Mouse (Mus musculus): ENCODE measurements around the gene Ugt1a1. TPM values are rescaled to one million over a fixed set of nuclear protein-coding genes. Genes with fewer than 3 reads are reported as not detected.
A peak's percentile ranks its signal among the peaks of the same experiment; 100 is the strongest.

Gene Ugt1a1
- polyA plus RNA-seq, 1 experiment from 2014 or later = not detected

GRCm38 (mm10) chr1:88264869-88265240, 53.1 kb downstream of the Ugt1a1 start:
- H3K4me3 ChIP-seq (replicated peaks) = no peak overlapping the region
- no peak overlapping the region for H3K4me2 ChIP-seq
- no peak for ATAC-seq (ENCODE audit: low FRiP score)
- no peak overlapping the region for H3K9ac ChIP-seq
- H3K4me1 ChIP-seq = no peaks in the 10 kb centered on the region
- no peak overlapping the region for H3K27ac ChIP-seq
- 77% methylated on average over 4 of the region's 4 CpGs for WGBS
- H3K27me3 ChIP-seq = no peaks in the 10 kb centered on the region
- peaks cover 100% of the 10 kb centered on the region for H3K36me3 ChIP-seq (replicated peaks)
- peaks cover 15% of the 10 kb centered on the region; the same call in 1 of the 2 replicates for H3K9me3 ChIP-seq

GRCm38 (mm10) chr1:88266123-88266522, 54.4 kb downstream of the Ugt1a1 start:
- Histone ChIP-seq H3K9ac (no peak overlapping the region), H3K4me3 (replicated peaks) (no peak overlapping the region), H3K27ac (no peak overlapping the region), H3K9me3 (0 out of 2 replicates have a peak, but pooled peaks cover 10% of the 10 kb centered on the region), H3K4me1 (no peaks in the 10 kb centered on the region), H3K4me2 (no peak overlapping the region), H3K36me3 (replicated peaks) (peaks cover 91% of the 10 kb centered on the region), H3K27me3 (no peaks in the 10 kb centered on the region)
- ATAC-seq (ENCODE audit: low FRiP score) = no peak
- 89% methylated on average over 13 of the region's 13 CpGs for WGBS

DNA sequence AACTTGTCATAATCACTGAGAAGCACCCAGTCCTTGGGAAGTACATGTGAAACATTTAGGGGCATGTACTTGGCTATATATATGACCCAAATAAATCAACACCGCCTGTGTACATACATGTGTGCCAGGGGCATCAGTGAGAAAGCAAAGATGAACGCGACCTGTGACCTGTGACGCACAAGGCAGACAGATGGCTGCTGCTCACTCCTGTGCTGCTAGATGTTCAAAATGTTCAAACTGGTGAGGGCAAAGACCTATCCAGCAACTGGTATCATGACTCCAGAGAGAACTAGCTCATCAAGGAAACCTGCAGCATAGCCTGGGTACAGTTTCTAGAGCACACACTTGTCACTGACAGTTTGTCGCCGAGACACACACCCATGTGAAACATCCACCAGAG, 55.7 kb downstream of the Ugt1a1 start:
- WGBS = 94% methylated on average over 6 of the region's 6 CpGs
- H3K4me3 ChIP-seq (replicated peaks) = no peak overlapping the region
- no peaks in the 10 kb centered on the region for H3K4me1 ChIP-seq
- 0 out of 2 replicates have a peak, but pooled peaks cover 5% of the 10 kb centered on the region for H3K9me3 ChIP-seq
- H3K36me3 ChIP-seq (replicated peaks) = peaks cover 91% of the 10 kb centered on the region
- no peak overlapping the region for H3K4me2 ChIP-seq
- H3K27ac ChIP-seq = no peak overlapping the region
- ATAC-seq (ENCODE audit: low FRiP score) = peak; percentile 18; the same call in 1 of the 2 replicates
- no peaks in the 10 kb centered on the region for H3K27me3 ChIP-seq
- no peak overlapping the region for H3K9ac ChIP-seq

GRCm38 (mm10) chr1:88268070-88268469, 56.3 kb downstream of the Ugt1a1 start:
- no peak overlapping the region for H3K9ac ChIP-seq
- no peaks in the 10 kb centered on the region for H3K27me3 ChIP-seq
- 0 out of 2 replicates have a peak, but pooled peaks cover 5% of the 10 kb centered on the region for H3K9me3 ChIP-seq
- no peak for ATAC-seq (ENCODE audit: low FRiP score)
- no peak overlapping the region for H3K27ac ChIP-seq
- H3K36me3 ChIP-seq (replicated peaks) = peaks cover 90% of the 10 kb centered on the region
- no peak overlapping the region for H3K4me3 ChIP-seq (replicated peaks)
- 85% methylated on average over 6 of the region's 6 CpGs for WGBS
- H3K4me1 ChIP-seq = no peaks in the 10 kb centered on the region
- H3K4me2 ChIP-seq = no peak overlapping the region

Other genes with a start within 250 kb of the Ugt1a1 start
- 39.8 and 40.1 TPM in 2 replicates for gene Usp40, start 203.4 kb upstream of the Ugt1a1 start, polyA plus RNA-seq (2016; fragmentation: Nextera tagmentation; extraction: Ambion mirVana)
- not detected in 2 replicates for gene Ugt1a10, start 156.6 kb upstream of the Ugt1a1 start, polyA plus RNA-seq (2016; fragmentation: Nextera tagmentation; extraction: Ambion mirVana)
- gene Ugt1a9, start 141.2 kb upstream of the Ugt1a1 start, polyA plus RNA-seq (2016; fragmentation: Nextera tagmentation; extraction: Ambion mirVana) = not detected in 2 replicates
- gene Ugt1a8, start 124.1 kb upstream of the Ugt1a1 start, polyA plus RNA-seq (2016; fragmentation: Nextera tagmentation; extraction: Ambion mirVana) = not detected in 2 replicates
- gene Ugt1a7c, start 116.9 kb upstream of the Ugt1a1 start, polyA plus RNA-seq (2016; fragmentation: Nextera tagmentation; extraction: Ambion mirVana) = 0.55 and 0.70 TPM in 2 replicates
- gene Ugt1a6b, start 108.7 kb upstream of the Ugt1a1 start, polyA plus RNA-seq (2016; fragmentation: Nextera tagmentation; extraction: Ambion mirVana) = 0.19 TPM in 1 of 2 replicates, not detected in the other
- gene Ugt1a6a, start 77.2 kb upstream of the Ugt1a1 start, polyA plus RNA-seq (2016; fragmentation: Nextera tagmentation; extraction: Ambion mirVana) = 0.44 and 0.93 TPM in 2 replicates
- gene Ugt1a5, start 45.9 kb upstream of the Ugt1a1 start, polyA plus RNA-seq (2016; fragmentation: Nextera tagmentation; extraction: Ambion mirVana) = not detected in 2 replicates
- not detected in 2 replicates for gene Ugt1a2, start 11.4 kb upstream of the Ugt1a1 start, polyA plus RNA-seq (2016; fragmentation: Nextera tagmentation; extraction: Ambion mirVana)
- gene Dnajb3, start 6.2 kb upstream of the Ugt1a1 start, polyA plus RNA-seq (2016; fragmentation: Nextera tagmentation; extraction: Ambion mirVana) = 12.6 and 14.4 TPM in 2 replicates
- gene Mroh2a, start 15.0 kb downstream of the Ugt1a1 start, polyA plus RNA-seq (2016; fragmentation: Nextera tagmentation; extraction: Ambion mirVana) = 1.4 and 1.7 TPM in 2 replicates
- 209 and 210 TPM in 2 replicates for gene Hjurp, start 65.7 kb downstream of the Ugt1a1 start, polyA plus RNA-seq (2016; fragmentation: Nextera tagmentation; extraction: Ambion mirVana)
- gene Trpm8, start 65.7 kb downstream of the Ugt1a1 start, polyA plus RNA-seq (2016; fragmentation: Nextera tagmentation; extraction: Ambion mirVana) = not detected in 2 replicates
- gene Spp2, start 195.0 kb downstream of the Ugt1a1 start, polyA plus RNA-seq (2016; fragmentation: Nextera tagmentation; extraction: Ambion mirVana) = not detected in 2 replicates

Data from forebrain, embryonic 12.5 days (tissue).